Mouse (Mus musculus): ENCODE data around the gene Foxp2. TPM values are rescaled to one million over a fixed set of nuclear protein-coding genes. Genes with fewer than 3 reads are reported as not detected.

The Foxp2 gene
- polyA plus RNA-seq, 1 experiment from 2014 or later: not detected

DNA sequence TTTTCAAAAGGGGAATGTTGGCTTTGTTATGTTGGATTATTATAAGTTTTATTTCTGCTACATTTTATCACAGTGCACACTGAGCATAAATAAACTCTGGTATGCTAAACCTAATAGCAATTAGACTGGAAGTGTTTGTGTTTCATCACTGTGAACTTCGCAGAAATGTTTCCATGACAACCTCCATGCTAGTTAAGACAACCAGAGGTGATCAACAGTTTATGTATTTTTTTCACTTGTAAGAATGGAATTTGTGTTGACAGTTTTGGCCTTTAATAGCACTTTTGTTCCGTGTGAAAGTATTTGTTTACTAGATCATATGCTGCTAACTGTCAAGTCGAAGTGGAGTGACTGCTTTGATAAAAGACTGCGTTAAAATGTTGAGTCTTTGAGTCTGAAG is 51.6 kb downstream of the Foxp2 start:
- Histone ChIP-seq H3K36me3 (ENCODE audit: inconsistent target) (no peaks in the 10 kb centered on the region), H3K27ac (no peak overlapping the region), H3K4me3 (ENCODE audit: inconsistent target) (no peak overlapping the region), H3K79me2 (ENCODE audit: inconsistent target) (no peaks in the 10 kb centered on the region)
- 96% methylated on average over 4 of the region's 4 CpGs for WGBS (ENCODE audit: missing documents)

DNA sequence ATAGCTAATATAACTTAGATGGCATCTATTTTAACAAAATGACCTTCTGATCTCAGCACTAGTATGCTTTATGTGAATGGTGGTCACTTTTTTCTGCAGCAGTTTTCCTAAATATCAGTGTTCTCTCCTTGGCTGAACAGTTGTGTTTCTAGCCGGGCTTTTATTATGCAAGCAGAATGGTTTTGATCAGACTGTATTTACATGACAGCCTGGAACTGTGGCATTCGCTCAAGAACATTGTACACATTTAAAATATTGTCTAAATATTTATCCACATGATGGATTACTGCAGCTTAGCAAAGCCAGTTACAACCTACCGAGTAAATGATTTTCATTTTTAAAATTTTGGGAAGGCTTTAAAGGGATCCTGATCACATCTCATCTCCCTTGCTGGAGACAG is 75.9 kb downstream of the Foxp2 start:
- Histone ChIP-seq H3K27ac (no peak overlapping the region), H3K79me2 (ENCODE audit: inconsistent target) (no peaks in the 10 kb centered on the region), H3K4me3 (ENCODE audit: inconsistent target) (no peak overlapping the region), H3K36me3 (ENCODE audit: inconsistent target) (no peaks in the 10 kb centered on the region)
- 84% methylated on average over 3 of the region's 3 CpGs for WGBS (ENCODE audit: missing documents)

DNA sequence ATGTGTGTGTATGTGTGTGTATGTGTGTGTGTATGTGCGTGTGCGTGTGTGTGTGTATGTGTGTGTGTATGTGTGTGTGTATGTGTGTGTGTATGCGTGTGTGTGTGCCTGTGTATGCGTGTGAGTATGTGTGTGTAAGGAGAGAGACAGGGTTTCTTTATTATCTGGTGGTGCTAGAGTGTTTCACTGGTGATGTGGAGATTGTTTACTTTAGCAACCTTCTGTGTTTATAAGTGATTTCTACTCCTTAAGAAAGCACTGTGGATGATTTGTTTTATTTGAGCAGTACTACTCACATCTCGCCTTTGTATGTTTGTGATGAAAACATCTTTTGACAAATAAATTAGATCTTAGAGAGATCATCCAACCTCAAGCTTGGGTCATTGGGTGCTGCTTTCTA is 77.1 kb downstream of the Foxp2 start:
- WGBS (ENCODE audit: missing documents): 87% methylated on average over 4 of the region's 5 CpGs
- no peak overlapping the region for H3K4me3 ChIP-seq (ENCODE audit: inconsistent target)
- no peaks in the 10 kb centered on the region for H3K79me2 ChIP-seq (ENCODE audit: inconsistent target)
- no peak overlapping the region for H3K27ac ChIP-seq
- no peaks in the 10 kb centered on the region for H3K36me3 ChIP-seq (ENCODE audit: inconsistent target)

DNA sequence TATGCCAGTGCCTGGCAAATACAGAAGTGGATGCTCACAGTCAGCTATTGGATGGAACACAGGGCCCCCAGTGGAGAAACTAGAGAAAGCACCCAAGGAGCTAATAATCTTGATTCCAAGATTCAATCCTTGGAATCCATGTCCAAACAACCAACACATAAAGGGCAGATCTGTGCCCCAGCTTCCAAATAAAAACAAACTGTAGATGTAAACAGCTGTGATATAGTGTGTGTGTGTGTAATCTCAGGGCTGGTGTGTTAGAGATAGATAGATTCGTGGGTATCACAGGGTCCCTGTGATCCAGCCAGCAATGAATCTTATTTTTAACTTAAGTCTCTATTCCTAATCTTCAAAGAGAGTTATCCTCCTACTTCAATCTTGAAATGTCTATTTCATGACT is 107.0 kb downstream of the Foxp2 start:
- 67% methylated on average over 1 of the region's 1 CpGs for WGBS (ENCODE audit: missing documents)
- H3K36me3 ChIP-seq (ENCODE audit: inconsistent target): no peaks in the 10 kb centered on the region
- no peak overlapping the region for H3K4me3 ChIP-seq (ENCODE audit: inconsistent target)
- H3K27ac ChIP-seq: no peak overlapping the region
- no peaks in the 10 kb centered on the region for H3K79me2 ChIP-seq (ENCODE audit: inconsistent target)

DNA sequence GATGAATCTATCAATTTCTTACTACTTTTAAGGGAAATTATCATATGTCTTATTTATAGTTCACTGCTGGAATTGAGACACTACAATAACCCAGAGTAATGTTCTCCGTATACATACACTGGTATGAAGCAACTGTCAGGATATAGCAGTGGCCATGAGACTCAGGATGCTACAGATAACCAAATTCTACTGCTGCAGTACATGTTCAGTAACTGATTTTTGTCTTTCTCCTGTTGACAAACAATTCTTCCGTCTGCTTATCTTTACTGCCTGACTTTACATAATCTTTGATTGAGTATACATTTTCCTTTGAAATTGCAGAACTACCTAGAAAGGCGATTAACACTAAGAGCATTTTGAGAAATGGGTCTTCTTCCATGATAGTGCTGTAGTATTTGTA is 127.3 kb downstream of the Foxp2 start:
- Histone ChIP-seq H3K79me2 (ENCODE audit: inconsistent target) (no peaks in the 10 kb centered on the region), H3K4me3 (ENCODE audit: inconsistent target) (no peak overlapping the region), H3K27ac (no peak overlapping the region), H3K36me3 (ENCODE audit: inconsistent target) (no peaks in the 10 kb centered on the region)
- 80% methylated on average over 3 of the region's 3 CpGs for WGBS (ENCODE audit: missing documents)

DNA sequence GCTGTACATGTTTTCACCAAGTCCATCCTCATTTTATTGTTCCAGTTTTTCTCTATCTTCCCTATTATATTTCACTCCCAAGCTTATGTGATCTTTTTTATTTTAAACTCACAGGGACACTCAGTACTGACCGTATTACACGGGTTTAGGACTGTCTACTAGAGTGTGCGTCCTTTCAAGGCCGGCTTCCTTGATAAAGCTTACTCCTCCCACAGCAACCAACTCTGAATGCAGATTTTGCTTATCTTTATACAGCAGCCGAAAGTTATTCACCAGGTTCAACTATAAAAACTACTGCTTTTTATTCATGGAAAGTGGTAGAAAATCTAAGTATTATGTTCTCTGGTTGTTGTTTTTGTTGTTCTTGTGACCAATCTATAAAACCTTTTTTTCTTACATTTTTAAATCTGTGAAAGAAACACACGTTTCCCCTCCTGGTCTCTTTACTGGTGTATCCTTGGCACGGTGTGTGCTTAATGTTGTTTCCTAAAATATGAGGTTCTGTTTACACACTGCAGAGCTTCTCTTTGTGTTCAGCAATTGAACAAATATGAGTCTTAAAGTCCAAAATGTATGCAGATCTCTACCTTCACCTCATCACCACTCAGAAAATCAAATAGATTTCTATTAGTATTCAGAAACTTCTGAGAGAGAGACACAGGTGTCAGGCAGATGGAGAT is 128.4 kb downstream of the Foxp2 start:
- Histone ChIP-seq H3K79me2 (ENCODE audit: inconsistent target) (no peaks in the 10 kb centered on the region), H3K27ac (no peak overlapping the region), H3K36me3 (ENCODE audit: inconsistent target) (no peaks in the 10 kb centered on the region), H3K4me3 (ENCODE audit: inconsistent target) (no peak overlapping the region)
- 80% methylated on average over 7 of the region's 7 CpGs for WGBS (ENCODE audit: missing documents)

DNA sequence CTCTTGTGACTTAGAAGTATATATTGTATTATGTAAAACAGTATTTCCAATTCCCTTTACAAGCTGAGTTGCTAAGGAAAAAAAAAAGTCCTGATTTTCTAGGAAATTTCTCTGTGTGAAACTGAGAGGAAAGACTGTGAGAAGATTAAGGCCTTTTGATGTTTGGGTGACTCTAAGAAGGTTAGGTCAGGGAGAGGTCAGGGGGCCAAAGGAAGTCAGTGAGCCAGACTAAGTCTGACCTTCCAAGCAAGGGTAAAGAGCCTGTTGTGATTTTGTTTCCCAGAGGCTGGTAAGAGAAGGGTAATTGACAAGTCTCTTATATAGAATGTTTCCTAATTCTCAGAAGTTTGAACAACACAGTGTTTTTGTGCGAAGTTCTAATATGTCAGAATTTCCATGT is 162.1 kb downstream of the Foxp2 start:
- WGBS (ENCODE audit: missing documents): 78% methylated on average over 1 of the region's 1 CpGs
- Histone ChIP-seq H3K79me2 (ENCODE audit: inconsistent target) (no peaks in the 10 kb centered on the region), H3K36me3 (ENCODE audit: inconsistent target) (no peaks in the 10 kb centered on the region), H3K27ac (no peak overlapping the region), H3K4me3 (ENCODE audit: inconsistent target) (no peak overlapping the region)

DNA sequence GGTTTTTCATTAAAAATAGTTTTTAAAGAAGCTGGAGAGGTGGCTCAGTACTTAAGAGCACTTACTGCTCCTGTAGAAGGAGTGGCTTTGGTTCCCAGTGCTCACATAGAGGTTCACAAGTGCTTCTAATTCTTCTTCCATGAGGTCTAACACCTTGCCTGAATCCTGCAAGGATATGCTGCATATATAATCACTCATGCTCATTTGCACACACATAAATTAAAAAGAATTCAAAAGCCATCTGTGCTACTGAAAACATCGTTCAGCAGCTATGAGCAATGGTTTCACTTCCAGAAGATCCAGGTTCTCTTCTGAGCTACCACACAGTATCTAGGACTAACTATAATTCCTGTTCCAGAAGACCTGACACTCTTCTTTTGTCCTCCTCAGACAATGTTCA is 200.4 kb downstream of the Foxp2 start:
- no peaks in the 10 kb centered on the region for H3K79me2 ChIP-seq (ENCODE audit: inconsistent target)
- WGBS (ENCODE audit: missing documents): 80% methylated on average over 1 of the region's 1 CpGs
- no peak overlapping the region for H3K27ac ChIP-seq
- H3K36me3 ChIP-seq (ENCODE audit: inconsistent target): no peaks in the 10 kb centered on the region
- H3K4me3 ChIP-seq (ENCODE audit: inconsistent target): no peak overlapping the region

DNA sequence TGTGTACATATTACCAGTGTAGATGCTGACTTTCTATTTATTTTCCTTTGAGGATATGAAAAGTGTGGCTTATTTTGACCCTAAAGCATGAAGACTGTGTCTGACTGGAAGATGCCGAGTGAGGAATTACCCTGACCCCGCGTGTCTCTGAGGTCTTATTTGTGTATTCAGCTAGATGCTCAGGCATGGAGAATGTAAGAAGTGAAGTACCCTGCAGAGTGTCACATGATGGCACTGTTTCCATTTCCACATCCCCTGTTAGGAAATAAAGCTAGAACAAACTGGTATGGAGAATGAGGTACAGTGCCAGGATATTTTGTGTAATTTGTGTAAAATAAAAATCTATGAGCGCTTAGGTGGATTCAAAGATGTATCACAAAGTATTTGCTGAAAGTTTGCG is 219.8 kb downstream of the Foxp2 start:
- no peaks in the 10 kb centered on the region for H3K79me2 ChIP-seq (ENCODE audit: inconsistent target)
- H3K27ac ChIP-seq: no peak overlapping the region
- no peak overlapping the region for H3K4me3 ChIP-seq (ENCODE audit: inconsistent target)
- 91% methylated on average over 5 of the region's 5 CpGs for WGBS (ENCODE audit: missing documents)
- H3K36me3 ChIP-seq (ENCODE audit: inconsistent target): no peaks in the 10 kb centered on the region

DNA sequence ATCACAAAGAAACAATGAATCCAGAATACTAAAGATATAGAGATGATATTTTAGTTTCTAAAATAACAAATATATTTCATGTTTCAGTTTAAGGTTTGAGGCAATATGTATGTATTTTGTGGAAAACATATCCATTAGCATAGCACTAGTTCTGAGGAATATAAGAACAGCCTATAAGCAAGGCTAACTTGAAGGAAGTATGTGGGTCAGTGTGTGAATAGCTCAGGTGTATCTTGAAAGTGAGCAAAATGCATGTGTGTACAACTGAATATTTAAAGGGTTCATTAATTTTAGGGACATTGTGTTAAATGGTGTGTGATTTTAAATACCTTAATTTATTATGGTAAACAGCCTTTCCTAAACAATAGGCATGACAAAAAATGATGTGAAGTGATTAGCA is 220.2 kb downstream of the Foxp2 start:
- Histone ChIP-seq H3K27ac (no peak overlapping the region), H3K36me3 (ENCODE audit: inconsistent target) (no peaks in the 10 kb centered on the region), H3K4me3 (ENCODE audit: inconsistent target) (no peak overlapping the region), H3K79me2 (ENCODE audit: inconsistent target) (no peaks in the 10 kb centered on the region)

DNA sequence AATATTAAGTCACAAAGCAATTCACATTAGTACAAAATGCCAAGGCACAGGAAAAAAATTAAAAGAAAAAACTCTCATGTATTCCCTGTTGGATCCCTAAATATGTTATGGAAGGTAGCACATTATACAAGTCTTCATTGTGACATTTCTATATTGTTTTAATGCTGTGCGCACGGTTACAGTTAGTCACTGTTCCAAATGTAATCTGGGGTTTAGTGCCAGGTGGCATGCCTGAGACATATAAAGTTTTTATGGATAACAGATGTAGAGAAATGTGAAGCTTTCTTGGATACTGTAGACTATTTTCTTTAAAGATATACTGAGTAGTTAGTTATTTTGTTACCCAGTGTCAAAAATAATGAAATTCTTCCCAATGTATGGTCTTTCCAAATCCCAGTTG is 229.0 kb downstream of the Foxp2 start:
- WGBS (ENCODE audit: missing documents): 100% methylated on average over 2 of the region's 2 CpGs
- Histone ChIP-seq H3K79me2 (ENCODE audit: inconsistent target) (no peaks in the 10 kb centered on the region), H3K36me3 (ENCODE audit: inconsistent target) (no peaks in the 10 kb centered on the region), H3K27ac (no peak overlapping the region), H3K4me3 (ENCODE audit: inconsistent target) (no peak overlapping the region)

DNA sequence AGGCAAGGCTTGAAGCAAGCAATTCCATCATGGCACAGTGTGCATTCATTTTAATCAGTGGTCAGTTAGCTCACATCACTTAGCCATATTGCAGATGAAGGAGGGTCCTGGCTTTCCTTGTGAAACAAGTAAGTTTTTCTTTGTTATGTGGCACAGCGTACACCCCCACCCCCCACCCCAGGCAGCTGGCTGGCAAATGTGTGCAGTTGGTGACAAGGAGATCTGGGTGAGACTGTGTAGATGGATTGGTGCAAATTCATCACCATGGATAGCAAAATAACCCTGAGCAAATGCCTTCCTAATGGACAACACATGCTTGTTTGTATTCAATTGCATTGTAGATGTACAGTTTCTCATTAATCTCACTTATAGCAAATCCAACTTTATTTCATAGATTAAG is 240.9 kb downstream of the Foxp2 start:
- WGBS (ENCODE audit: missing documents): 100% methylated on average over 1 of the region's 1 CpGs
- H3K36me3 ChIP-seq (ENCODE audit: inconsistent target): no peaks in the 10 kb centered on the region
- no peak overlapping the region for H3K4me3 ChIP-seq (ENCODE audit: inconsistent target)
- H3K27ac ChIP-seq: no peak overlapping the region
- H3K79me2 ChIP-seq (ENCODE audit: inconsistent target): no peaks in the 10 kb centered on the region

DNA sequence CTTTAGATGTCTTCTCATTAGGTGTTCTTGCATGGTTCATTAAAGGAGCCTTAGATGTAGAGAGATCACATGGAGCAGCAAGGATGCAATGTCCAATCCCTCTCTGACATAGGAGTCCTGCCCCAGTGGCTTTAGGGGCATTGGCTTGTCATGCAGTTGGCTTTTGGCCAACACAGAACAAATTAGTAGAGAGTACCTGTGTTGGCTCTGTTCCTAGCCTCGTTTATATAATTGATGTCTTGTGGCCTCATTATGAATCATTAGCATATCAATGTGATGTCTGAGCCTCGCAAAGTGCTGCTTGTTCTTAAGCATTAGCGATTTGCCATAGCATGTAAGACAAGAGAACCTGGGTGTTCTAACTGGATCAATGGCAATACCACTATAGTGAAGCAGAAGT is 250.5 kb downstream of the Foxp2 start:
- WGBS (ENCODE audit: missing documents): 85% methylated on average over 3 of the region's 3 CpGs
- no peaks in the 10 kb centered on the region for H3K79me2 ChIP-seq (ENCODE audit: inconsistent target)
- H3K4me3 ChIP-seq (ENCODE audit: inconsistent target): no peak overlapping the region
- H3K36me3 ChIP-seq (ENCODE audit: inconsistent target): no peaks in the 10 kb centered on the region
- H3K27ac ChIP-seq: no peak overlapping the region

DNA sequence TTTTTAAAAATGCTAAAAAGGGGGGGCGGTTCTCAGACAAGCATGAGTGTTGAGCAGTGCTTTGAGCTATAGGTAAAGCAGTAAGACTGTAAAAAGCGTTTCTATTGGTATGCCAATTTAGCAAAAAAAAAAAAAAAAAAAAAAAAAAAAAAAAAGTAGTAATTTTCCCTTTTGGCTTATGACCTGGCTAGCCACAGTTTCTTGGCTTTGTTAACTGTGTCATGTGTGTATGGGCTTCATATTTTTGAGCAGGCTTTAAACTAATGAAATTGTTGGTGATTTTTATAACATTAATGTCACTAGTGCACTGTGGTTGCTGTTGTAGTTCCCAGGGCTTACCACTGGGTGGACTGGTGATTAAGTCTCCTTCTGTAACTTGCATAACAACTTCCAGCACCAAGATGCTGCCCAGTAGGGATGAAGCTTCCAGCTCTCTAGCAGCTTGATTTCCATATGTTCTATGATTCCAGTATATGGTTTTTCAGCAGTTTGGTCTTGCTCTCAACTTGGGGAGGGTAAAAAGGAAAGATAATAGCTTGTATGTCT is 262.4 kb downstream of the Foxp2 start:
- H3K79me2 ChIP-seq (ENCODE audit: inconsistent target): no peaks in the 10 kb centered on the region
- no peaks in the 10 kb centered on the region for H3K36me3 ChIP-seq (ENCODE audit: inconsistent target)
- WGBS (ENCODE audit: missing documents): 100% methylated on average over 1 of the region's 2 CpGs
- H3K4me3 ChIP-seq (ENCODE audit: inconsistent target): no peak overlapping the region
- H3K27ac ChIP-seq: no peak overlapping the region

DNA sequence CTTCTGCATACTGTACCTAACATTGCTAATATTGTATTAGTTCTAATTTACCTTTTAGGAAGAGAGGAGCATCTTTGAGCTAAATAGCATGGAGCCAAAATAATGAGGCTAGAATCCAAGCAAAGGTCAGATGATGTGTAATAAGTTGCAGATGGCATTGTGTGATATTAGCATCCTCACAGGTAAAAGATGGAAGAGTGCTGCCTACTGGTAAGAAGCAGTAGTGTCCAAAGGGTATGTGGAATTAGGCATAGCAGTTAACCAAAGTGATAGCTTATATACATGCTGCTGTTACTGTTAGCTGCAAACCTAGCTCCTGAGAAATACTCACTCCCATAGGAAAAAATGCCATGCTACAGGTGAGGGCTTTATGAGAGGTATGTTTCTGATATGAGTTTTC is 275.6 kb downstream of the Foxp2 start:
- Histone ChIP-seq H3K4me3 (ENCODE audit: inconsistent target) (no peak overlapping the region), H3K36me3 (ENCODE audit: inconsistent target) (no peaks in the 10 kb centered on the region), H3K27ac (no peak overlapping the region), H3K79me2 (ENCODE audit: inconsistent target) (no peaks in the 10 kb centered on the region)

DNA sequence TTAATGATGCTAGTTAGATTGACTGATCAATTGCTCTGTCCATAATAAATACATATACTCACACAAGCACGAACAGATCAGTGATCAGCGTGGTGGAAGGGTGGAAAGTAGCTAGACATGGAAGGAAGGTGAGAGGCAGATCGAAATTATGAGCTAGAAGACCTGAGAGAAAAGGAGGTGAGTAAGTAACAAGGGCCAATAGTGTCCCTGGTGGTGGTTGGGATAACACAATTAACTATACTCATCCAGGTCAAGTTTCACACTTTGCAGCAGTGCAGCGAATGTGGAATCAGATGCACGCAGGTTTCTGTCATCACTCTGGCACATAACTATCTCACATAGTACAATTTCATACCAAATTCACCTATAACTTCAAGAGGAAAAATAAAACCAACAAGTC is 291.7 kb downstream of the Foxp2 start:
- Histone ChIP-seq H3K27ac (no peak overlapping the region), H3K36me3 (ENCODE audit: inconsistent target) (no peaks in the 10 kb centered on the region), H3K4me3 (ENCODE audit: inconsistent target) (no peak overlapping the region), H3K79me2 (ENCODE audit: inconsistent target) (no peaks in the 10 kb centered on the region)
- WGBS (ENCODE audit: missing documents): 89% methylated on average over 4 of the region's 5 CpGs
